Mouse (Mus musculus) ovary, adult 18-20 months (tissue): ENCODE measurements around the gene Myl3.

Source experiments
- DNase-seq: peaks from one replicate; pipeline ENCODE4 v3.0.0; 2022; ENCODE audit warnings: low spot score, mixed read lengths

The Myl3 gene

DNA sequence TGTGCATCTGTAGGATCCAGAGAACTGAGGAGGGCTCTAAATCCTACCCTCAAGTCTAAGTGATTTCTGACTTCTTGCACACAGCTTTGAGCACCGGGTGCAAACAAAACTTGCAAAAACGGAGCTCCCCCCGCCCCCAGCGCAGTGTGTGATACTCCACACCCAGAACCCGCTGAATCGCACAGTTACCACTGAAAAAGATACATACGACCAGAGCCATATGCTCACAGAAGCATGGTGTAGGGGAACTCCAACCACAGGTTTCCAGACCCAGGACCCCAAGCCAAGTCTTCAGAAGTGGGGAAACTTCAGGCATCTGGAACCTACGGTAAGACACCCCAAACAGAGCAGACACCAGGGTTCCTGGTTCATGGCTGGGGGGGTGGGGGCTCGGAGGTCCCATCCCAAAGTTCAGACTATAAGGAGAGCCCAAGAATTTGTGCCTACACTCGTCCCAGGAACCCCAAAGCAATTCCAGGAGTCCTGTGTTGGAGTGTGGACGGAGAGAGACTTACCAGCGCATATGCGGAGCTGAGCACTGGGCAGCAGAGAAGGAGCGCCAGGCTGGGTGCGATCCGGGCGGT is at the start of gene Myl3:
Myl3 (plus strand) TSS at position 151 of the 584 bp plus-strand sequence.
- no peak for DNase-seq

- DNase-seq: no peak
Measured at GRCm38 (mm10) chr9:110695165-110695755, 46.4 kb upstream of the Myl3 start.

GRCm38 (mm10) chr9:110696427-110696826 is 45.2 kb upstream of the Myl3 start:
- no peak for DNase-seq

DNA sequence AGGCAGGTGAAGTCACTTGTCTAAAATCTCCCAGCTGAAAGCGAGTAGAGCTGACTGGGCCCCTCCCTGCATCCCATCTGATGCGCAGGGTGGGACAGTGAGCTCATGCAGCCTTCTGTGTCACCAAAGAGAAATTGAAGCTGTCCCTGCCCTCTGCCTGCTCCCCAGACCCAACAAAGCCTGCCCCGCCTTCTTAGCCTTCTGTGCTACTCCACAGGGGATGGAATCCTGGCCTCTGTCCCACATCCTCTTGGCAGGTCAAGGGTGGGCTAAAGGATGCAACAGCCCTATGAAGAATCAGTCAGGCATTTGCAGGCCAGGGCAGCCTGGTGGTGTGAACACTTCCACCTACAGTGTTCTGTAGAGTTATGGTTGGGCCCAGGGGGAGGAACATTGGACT is 44.2 kb upstream of the Myl3 start:
- no peak for DNase-seq

DNA sequence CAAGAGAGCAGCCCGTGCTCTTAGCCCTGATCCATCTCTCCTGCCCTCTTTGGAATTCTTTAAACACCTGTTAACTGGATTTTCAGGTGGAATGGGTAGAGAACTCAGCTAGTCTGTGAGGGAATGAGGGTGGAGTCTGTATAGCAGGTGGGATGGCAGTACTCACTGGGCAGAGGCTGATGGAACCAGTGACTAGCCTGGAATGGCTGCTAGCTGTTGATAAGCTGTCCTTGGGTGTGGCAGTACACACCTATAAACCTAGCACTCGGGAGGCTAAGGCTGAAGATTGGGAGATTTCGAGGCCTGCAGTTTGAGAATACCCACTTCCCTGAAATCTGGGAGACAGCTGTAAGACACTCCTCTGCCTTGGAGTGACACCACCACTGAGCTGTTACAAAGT is 42.1 kb upstream of the Myl3 start:
- DNase-seq: no peak

GRCm38 (mm10) chr9:110701114-110702032 is 40.3 kb upstream of the Myl3 start:
- DNase-seq: no peak

GRCm38 (mm10) chr9:110702848-110703247 is 38.8 kb upstream of the Myl3 start:
- DNase-seq: no peak

GRCm38 (mm10) chr9:110703951-110704350 is 37.7 kb upstream of the Myl3 start:
- no peak for DNase-seq

DNA sequence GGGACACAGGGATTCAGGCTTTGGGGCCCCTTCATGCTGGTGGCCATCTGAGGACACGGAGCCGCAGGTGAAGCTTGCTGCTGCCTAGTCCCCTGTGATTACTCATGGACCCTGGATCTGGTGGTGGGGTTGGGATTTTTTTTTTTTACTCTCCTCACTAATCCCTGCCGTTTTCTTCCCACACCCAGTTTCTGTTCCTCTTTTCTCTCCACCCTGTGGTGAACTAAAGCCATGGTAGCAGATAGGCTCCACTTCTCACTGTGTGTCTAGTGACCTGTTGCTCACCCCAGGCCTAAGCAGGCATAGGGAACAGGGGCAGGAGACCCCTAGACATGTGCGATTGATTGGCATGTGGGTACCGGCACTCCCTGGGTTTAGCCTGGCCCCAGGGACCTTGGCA is 34.9 kb upstream of the Myl3 start:
- DNase-seq: no peak

GRCm38 (mm10) chr9:110709640-110710258 is 31.9 kb upstream of the Myl3 start:
- peak; percentile 54 for DNase-seq

GRCm38 (mm10) chr9:110711532-110711931 is 30.1 kb upstream of the Myl3 start:
- no peak for DNase-seq

DNA sequence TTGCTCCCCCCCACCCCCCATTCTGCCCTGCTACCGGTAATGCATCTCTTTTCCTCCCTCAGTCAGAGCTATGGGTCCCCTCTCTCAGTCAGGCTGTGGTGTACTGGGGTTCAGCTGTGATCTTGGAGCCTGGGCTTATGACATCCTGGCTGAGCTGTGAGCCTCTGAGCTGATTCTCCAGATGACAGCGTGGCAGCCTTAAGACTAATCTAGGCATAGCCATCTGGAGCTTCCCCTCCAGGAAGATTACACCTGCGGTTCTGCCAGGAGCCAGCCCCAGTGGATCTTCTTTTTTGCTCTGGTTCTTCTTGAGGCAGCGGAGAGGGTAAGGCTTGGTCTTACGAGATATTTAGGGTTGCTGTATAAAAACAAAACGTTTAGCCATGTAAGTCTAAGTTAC is 29.7 kb upstream of the Myl3 start:
- no peak for DNase-seq

DNA sequence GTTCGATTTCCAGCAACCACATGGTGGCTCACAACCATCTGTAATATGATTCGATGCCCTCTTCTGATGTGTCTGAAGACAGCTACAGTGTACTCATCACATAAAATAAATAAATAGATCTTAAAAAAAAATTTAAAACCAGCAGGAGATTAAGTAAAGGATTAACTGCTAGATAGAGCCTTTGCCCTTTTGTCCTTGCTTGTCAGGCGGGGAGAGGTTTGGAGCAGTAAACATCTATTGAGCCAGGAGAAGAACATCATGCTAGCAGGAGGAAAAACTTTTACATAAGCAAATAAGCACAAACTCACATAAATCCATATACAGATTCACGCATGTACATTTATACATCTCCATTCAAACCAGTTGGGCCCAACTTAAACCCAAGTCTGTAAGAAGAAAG is 29.1 kb upstream of the Myl3 start:
- DNase-seq: no peak

- DNase-seq: no peak
Measured at GRCm38 (mm10) chr9:110713389-110713788, 28.3 kb upstream of the Myl3 start.

- no peak for DNase-seq
Measured at GRCm38 (mm10) chr9:110715426-110715825, 26.2 kb upstream of the Myl3 start.

DNA sequence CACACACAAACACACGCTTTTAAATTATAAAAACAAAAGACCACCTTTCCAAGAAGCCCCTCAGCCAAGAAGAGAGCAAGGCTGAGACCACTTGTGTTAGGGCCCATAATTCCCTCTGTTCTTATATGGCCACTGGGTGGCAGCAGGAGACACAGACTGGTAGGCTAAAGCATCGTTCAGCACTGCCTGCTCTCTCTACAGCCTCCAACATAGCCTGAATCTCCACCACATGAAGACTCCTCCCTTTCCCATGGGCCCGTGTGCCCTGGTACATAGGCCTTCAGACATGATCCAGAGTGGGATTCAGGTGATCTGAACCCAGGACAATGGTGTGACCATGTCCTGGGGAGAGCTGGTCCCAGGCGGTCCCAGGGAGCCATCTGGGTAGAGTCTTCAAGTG is 24.9 kb upstream of the Myl3 start:
- DNase-seq: no peak

- no peak for DNase-seq
Measured at GRCm38 (mm10) chr9:110718071-110718470, 23.6 kb upstream of the Myl3 start.

DNA sequence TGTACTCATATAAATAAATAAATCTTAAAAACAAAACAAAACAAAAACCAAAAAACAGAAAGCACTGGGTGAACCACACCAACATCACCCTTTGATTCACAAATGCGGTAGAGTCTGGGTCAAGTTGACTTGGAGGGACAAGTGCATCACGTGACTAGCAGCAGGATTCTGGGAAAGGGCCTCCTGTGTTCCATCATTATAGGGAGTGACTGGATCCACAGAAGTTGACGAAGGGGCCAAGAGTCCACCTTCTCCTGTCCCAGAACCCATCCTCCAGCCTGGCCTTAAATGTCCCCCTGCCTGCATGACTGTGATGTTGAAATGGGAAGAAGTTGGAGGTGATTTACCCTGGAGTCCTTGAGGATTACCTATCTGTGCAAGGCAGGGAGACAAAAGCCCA is 22.9 kb upstream of the Myl3 start:
- no peak for DNase-seq

GRCm38 (mm10) chr9:110719977-110720376 is 21.7 kb upstream of the Myl3 start:
- no peak for DNase-seq

DNA sequence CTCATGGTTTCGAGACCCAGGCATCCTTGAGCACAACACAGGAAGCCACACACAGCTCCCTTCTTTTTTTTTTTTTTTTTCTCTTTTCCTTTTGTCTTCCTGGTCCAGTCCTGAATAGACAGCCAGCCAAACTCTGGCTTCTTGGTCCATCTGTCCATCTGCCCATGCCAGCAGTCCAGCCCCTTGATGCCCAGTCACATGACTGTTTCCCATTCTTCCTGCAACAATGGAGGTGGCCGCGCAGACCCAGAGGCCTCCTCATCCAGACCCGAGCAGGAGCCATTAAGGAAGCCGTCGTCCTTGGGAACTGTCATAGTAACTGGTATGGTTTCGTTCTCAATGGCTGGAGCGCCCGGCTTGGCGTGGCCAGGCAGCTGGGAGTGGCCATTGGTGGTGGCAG is 19.6 kb upstream of the Myl3 start:
- DNase-seq: no peak

- peak; percentile 66 for DNase-seq
Measured at GRCm38 (mm10) chr9:110725721-110726135, 15.9 kb upstream of the Myl3 start.

- no peak for DNase-seq
Measured at GRCm38 (mm10) chr9:110726867-110727266, 14.8 kb upstream of the Myl3 start.

DNA sequence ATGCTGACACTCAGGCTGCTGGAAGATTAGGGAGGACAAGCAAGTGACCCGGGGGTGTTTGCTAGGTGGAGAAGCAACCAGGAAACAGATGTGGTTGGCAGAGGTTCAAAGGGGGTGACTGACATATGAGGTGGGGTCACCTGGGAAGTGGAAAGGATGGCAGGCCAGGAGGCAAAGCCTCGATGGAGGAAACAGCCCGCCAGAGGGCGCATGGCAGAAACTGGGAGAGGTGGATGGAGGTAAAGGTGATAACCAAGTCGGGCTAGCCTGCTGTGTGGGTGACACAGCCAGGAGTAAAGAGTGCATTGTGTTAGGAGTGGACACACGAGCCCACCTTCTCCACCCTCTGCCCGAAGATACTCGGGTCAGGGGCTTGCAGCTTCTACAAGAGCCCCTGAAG is 11.8 kb upstream of the Myl3 start:
- DNase-seq: no peak
